Mouse (Mus musculus): ENCODE data around the gene Fam111a.

- TF ChIP-seq CTCF (IDR thresholded peaks at IDR 0.05; ENCODE audit: control insufficient read depth, insufficient read depth, insufficient replicate concordance, low read depth, low read length), result no peak
- TF ChIP-seq POLR2A (IDR thresholded peaks at IDR 0.05; ENCODE audit: control insufficient read depth, low read depth, low read length), result no peak
Observed at GRCm38 (mm10) chr19:12498321-12498720, 47.2 kb upstream of the Fam111a start.
